Mouse (Mus musculus): ENCODE measurements around the gene Aig1. TPM values are rescaled to one million over a fixed set of nuclear protein-coding genes. Genes with fewer than 3 reads are reported as not detected.

Gene Aig1
- polyA plus RNA-seq, 1 experiment from 2014 or later: 11.5 TPM

DNA sequence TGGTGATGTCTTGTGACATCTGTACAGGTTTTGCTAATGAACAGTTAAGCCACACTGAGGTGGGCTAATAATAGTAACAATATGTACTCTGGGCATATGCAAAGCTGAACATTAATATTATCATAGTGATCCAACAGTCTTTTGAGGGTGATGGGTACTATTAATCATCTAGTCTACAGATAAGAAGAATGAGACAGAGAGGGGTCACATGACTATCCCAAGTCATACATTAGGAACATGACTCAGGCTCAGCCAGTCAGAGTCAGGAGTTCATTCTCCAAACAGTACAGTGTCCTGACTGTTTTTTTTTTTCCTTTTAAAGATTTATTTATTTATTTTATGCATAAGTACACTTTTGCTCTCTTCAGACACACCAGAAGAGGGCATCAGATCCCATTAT lies 184.3 kb downstream of the Aig1 start:
- Histone ChIP-seq H3K4me1 (ENCODE audit: control insufficient read depth, insufficient read depth, low read length) (no peaks in the 10 kb centered on the region), H3K36me3 (ENCODE audit: control insufficient read depth, insufficient read depth, low read length) (no peaks in the 10 kb centered on the region), H3K4me2 (ENCODE audit: low read depth, severe bottlenecking) (no peak overlapping the region), H3K4me3 (ENCODE audit: low read depth, low read length) (no peak overlapping the region), H3K9me3 (ENCODE audit: control insufficient read depth, low read length) (no peaks in the 10 kb centered on the region), H3K27ac (replicated peaks; ENCODE audit: low read depth, low read length) (no peak overlapping the region), H3K9ac (ENCODE audit: low read length) (no peak overlapping the region), H3K27me3 (ENCODE audit: control insufficient read depth, insufficient read depth, low read length) (no peaks in the 10 kb centered on the region)
- no peak for DNase-seq (ENCODE audit: low spot score)
- no peak for ATAC-seq (ENCODE audit: insufficient number of reproducible peaks, low FRiP score, low TSS enrichment, low read depth)

DNA sequence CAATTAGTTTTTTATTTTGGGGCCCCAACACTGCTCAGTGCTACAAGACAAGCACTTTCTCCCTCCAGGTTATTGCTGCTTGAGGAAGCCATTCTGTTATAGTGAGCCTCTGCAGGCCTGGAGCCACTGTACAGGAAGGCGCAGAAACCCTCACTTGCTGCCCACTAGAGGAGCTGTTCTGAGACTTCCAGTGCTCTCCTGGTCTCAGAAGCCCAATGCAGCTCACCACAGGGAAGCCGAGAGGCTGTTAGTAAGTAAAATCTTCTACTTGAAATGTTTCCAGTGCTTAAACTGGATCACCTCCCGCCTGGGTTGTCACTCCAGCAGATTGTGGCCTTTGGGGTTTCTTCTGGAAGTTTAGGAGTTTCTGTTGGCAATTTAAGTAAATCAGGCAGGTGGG lies 186.2 kb downstream of the Aig1 start:
- 54% methylated on average over 3 of the region's 3 CpGs for WGBS
- Histone ChIP-seq H3K27me3 (ENCODE audit: control insufficient read depth, insufficient read depth, low read length) (no peaks in the 10 kb centered on the region), H3K9ac (ENCODE audit: low read length) (no peak overlapping the region), H3K36me3 (ENCODE audit: control insufficient read depth, insufficient read depth, low read length) (no peaks in the 10 kb centered on the region), H3K4me3 (ENCODE audit: low read depth, low read length) (no peak overlapping the region), H3K9me3 (ENCODE audit: control insufficient read depth, low read length) (no peaks in the 10 kb centered on the region), H3K4me2 (ENCODE audit: low read depth, severe bottlenecking) (no peak overlapping the region), H3K27ac (replicated peaks; ENCODE audit: low read depth, low read length) (no peak overlapping the region), H3K4me1 (ENCODE audit: control insufficient read depth, insufficient read depth, low read length) (no peaks in the 10 kb centered on the region)
- ATAC-seq (ENCODE audit: insufficient number of reproducible peaks, low FRiP score, low TSS enrichment, low read depth) (no peak), DNase-seq (ENCODE audit: low spot score) (peak; percentile 36)

DNA sequence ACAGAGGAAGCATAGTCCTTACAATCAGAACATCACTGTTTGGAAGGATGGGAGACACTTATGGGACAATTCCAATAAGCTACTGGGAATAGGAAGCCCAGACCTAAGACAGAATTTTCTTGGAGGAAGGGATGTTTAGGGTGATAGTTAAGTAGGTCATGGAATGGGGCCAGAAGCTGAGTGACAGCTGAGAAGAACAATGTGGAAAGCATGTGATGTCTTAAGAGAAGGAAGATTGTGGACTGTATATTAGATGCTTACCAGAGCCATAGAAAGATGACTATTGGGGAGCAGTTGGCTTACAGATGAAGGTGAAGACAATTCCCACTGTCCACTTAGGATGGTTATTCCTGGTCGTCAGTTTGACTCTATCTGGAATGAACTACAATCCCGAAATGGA lies 191.3 kb downstream of the Aig1 start:
- Histone ChIP-seq H3K9ac (ENCODE audit: low read length) (no peak overlapping the region), H3K4me2 (ENCODE audit: low read depth, severe bottlenecking) (no peak overlapping the region), H3K27ac (replicated peaks; ENCODE audit: low read depth, low read length) (no peak overlapping the region), H3K4me1 (ENCODE audit: control insufficient read depth, insufficient read depth, low read length) (no peaks in the 10 kb centered on the region), H3K36me3 (ENCODE audit: control insufficient read depth, insufficient read depth, low read length) (no peaks in the 10 kb centered on the region), H3K9me3 (ENCODE audit: control insufficient read depth, low read length) (no peaks in the 10 kb centered on the region), H3K27me3 (ENCODE audit: control insufficient read depth, insufficient read depth, low read length) (no peaks in the 10 kb centered on the region), H3K4me3 (ENCODE audit: low read depth, low read length) (no peak overlapping the region)
- 83% methylated on average over 2 of the region's 2 CpGs for WGBS
- DNase-seq (ENCODE audit: low spot score) (no peak), ATAC-seq (ENCODE audit: insufficient number of reproducible peaks, low FRiP score, low TSS enrichment, low read depth) (no peak)

DNA sequence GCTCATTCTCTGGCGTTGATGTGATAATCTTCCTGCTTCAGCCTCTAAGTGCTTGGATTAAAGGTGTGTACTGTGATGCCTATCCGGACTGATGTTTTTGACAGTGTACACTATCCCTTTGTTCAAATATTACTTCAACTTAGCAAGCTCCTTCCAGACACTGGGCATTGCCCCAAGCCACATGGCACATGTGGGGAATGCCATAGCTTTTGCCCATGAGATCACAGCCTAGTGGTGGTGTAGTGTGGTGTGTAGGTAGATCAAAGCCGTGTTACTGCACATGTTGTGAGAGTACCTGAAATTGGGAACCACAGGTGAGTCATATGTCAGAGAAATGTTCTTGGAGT lies 193.8 kb downstream of the Aig1 start:
- H3K4me3 ChIP-seq (ENCODE audit: low read depth, low read length): no peak overlapping the region
- ATAC-seq (ENCODE audit: insufficient number of reproducible peaks, low FRiP score, low TSS enrichment, low read depth) (no peak), DNase-seq (ENCODE audit: low spot score) (no peak)
- no peak overlapping the region for H3K27ac ChIP-seq (replicated peaks; ENCODE audit: low read depth, low read length)
- H3K4me2 ChIP-seq (ENCODE audit: low read depth, severe bottlenecking): no peak overlapping the region
- no peaks in the 10 kb centered on the region for H3K36me3 ChIP-seq (ENCODE audit: control insufficient read depth, insufficient read depth, low read length)
- no peak overlapping the region for H3K9ac ChIP-seq (ENCODE audit: low read length)
- H3K4me1 ChIP-seq (ENCODE audit: control insufficient read depth, insufficient read depth, low read length): no peaks in the 10 kb centered on the region
- 93% methylated on average over 3 of the region's 3 CpGs for WGBS
- no peaks in the 10 kb centered on the region for H3K9me3 ChIP-seq (ENCODE audit: control insufficient read depth, low read length)
- H3K27me3 ChIP-seq (ENCODE audit: control insufficient read depth, insufficient read depth, low read length): no peaks in the 10 kb centered on the region

DNA sequence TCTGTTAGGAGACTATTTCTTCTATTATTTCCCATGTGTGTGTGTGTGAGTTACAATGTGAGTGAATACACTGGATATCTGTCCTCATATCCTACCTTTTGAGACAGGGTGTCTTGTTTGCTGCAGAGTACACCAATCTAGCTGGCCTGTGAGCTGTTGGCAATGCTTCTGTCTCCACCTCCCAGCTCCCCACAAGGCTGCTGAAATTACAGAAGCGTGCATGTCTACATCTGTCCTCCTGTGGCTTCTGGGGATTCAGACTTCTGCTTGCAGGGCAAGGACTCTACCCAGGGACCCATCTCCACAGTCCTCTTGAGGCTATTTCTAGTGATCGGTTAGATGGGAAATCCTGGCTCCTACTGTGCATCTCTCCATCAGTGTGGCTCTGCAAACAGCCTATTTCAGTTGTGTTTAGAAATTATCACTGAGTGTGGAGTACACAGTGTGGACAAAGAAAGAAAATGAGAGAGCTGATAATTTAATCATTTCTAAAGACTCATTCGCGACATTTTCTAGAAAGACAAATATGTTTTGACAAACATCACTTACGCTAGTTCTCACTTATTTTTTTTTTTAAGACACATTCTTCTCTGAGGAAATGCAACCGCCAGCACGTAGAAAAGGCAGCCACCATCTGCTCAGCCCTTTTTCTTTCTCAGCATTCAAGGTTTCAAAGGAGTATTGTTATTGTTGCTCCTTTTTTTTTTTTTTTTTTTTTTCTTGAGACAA lies 194.3 kb downstream of the Aig1 start:
- Histone ChIP-seq H3K27ac (replicated peaks; ENCODE audit: low read depth, low read length) (no peak overlapping the region), H3K4me1 (ENCODE audit: control insufficient read depth, insufficient read depth, low read length) (no peaks in the 10 kb centered on the region), H3K4me2 (ENCODE audit: low read depth, severe bottlenecking) (no peak overlapping the region), H3K9me3 (ENCODE audit: control insufficient read depth, low read length) (no peaks in the 10 kb centered on the region), H3K36me3 (ENCODE audit: control insufficient read depth, insufficient read depth, low read length) (no peaks in the 10 kb centered on the region), H3K27me3 (ENCODE audit: control insufficient read depth, insufficient read depth, low read length) (no peaks in the 10 kb centered on the region), H3K4me3 (ENCODE audit: low read depth, low read length) (no peak overlapping the region), H3K9ac (ENCODE audit: low read length) (no peak overlapping the region)
- WGBS: 92% methylated on average over 7 of the region's 7 CpGs
- no peak for DNase-seq (ENCODE audit: low spot score)
- no peak for ATAC-seq (ENCODE audit: insufficient number of reproducible peaks, low FRiP score, low TSS enrichment, low read depth)

DNA sequence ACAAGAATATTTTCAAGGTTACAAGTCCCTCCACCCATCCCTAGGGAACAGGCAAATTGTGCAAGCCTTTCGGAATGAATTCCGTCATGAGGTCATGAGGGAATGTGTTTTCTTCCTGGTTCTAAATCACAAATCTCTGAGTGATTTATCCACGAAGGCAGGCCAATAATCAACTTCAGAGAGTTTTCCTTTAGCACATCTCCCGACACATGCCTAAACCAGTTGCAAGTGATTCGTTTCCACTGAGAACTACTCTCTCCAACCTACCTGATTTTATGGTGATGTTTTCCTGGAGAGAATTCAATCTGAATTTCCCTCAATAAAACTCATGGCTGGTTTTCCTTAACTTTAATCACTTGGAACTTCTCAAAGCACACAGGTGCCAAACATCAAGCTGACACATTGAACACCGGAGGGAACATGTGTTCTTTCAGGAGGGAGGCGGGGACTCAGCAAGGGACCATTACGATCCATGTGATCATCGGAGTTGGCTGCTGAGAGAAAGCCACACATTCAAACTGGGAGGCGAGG lies 201.5 kb downstream of the Aig1 start:
- Histone ChIP-seq H3K4me1 (ENCODE audit: control insufficient read depth, insufficient read depth, low read length) (no peaks in the 10 kb centered on the region), H3K36me3 (ENCODE audit: control insufficient read depth, insufficient read depth, low read length) (no peaks in the 10 kb centered on the region), H3K4me2 (ENCODE audit: low read depth, severe bottlenecking) (no peak overlapping the region), H3K27me3 (ENCODE audit: control insufficient read depth, insufficient read depth, low read length) (no peaks in the 10 kb centered on the region), H3K4me3 (ENCODE audit: low read depth, low read length) (no peak overlapping the region), H3K9ac (ENCODE audit: low read length) (no peak overlapping the region), H3K9me3 (ENCODE audit: control insufficient read depth, low read length) (no peaks in the 10 kb centered on the region), H3K27ac (replicated peaks; ENCODE audit: low read depth, low read length) (no peak overlapping the region)
- 0 out of 2 replicates have a peak, but pooled peaks have one; percentile 39 for ATAC-seq (ENCODE audit: insufficient number of reproducible peaks, low FRiP score, low TSS enrichment, low read depth)
- peak; percentile 34 for DNase-seq (ENCODE audit: low spot score)
- 42% methylated on average over 10 of the region's 10 CpGs for WGBS

DNA sequence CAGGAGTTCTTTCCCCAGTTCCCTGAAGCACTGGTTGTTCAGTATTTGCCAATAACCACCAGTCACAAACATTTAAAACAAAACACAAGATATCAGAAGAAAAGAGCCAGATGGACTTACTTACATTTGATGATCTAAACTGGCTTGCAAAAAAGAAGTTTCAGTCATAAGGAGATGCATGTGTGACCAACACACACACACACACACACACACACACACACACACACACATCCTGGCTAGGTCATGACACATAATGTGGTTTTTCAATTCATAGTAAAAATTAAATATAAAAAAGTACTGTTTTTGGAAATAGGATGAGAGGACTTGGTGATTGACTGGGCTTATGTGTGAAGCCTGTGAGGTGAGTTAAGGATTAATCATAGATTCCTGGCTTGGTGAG lies 205.3 kb downstream of the Aig1 start:
- Histone ChIP-seq H3K4me3 (ENCODE audit: low read depth, low read length) (no peak overlapping the region), H3K4me2 (ENCODE audit: low read depth, severe bottlenecking) (no peak overlapping the region), H3K27me3 (ENCODE audit: control insufficient read depth, insufficient read depth, low read length) (no peaks in the 10 kb centered on the region), H3K9me3 (ENCODE audit: control insufficient read depth, low read length) (no peaks in the 10 kb centered on the region), H3K27ac (replicated peaks; ENCODE audit: low read depth, low read length) (no peak overlapping the region), H3K36me3 (ENCODE audit: control insufficient read depth, insufficient read depth, low read length) (no peaks in the 10 kb centered on the region), H3K4me1 (ENCODE audit: control insufficient read depth, insufficient read depth, low read length) (no peaks in the 10 kb centered on the region), H3K9ac (ENCODE audit: low read length) (no peak overlapping the region)
- no peak for ATAC-seq (ENCODE audit: insufficient number of reproducible peaks, low FRiP score, low TSS enrichment, low read depth)
- no peak for DNase-seq (ENCODE audit: low spot score)

DNA sequence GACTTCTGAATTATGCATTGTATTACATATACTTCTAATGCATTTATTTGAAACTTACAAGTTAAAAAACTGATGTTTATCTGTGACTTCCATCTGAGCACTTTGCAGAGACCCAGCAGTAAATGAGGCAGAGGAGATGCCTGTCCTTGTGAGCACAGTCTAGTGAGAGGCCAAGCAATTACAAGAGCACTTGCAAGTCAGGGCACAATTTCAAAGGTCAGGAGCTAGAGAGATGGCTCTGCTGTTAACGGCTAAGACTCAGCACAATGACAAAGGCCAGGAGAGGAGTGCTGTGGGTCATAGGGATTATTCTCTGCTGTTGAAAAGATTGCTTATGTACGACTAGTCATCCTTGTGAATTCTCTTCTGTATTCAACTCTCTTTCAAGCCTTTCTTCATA lies 209.0 kb downstream of the Aig1 start:
- no peaks in the 10 kb centered on the region for H3K27me3 ChIP-seq (ENCODE audit: control insufficient read depth, insufficient read depth, low read length)
- H3K4me1 ChIP-seq (ENCODE audit: control insufficient read depth, insufficient read depth, low read length): no peaks in the 10 kb centered on the region
- H3K4me3 ChIP-seq (ENCODE audit: low read depth, low read length): no peak overlapping the region
- WGBS: 46% methylated on average over 2 of the region's 2 CpGs
- H3K4me2 ChIP-seq (ENCODE audit: low read depth, severe bottlenecking): no peak overlapping the region
- no peaks in the 10 kb centered on the region for H3K36me3 ChIP-seq (ENCODE audit: control insufficient read depth, insufficient read depth, low read length)
- no peak overlapping the region for H3K9ac ChIP-seq (ENCODE audit: low read length)
- no peak for ATAC-seq (ENCODE audit: insufficient number of reproducible peaks, low FRiP score, low TSS enrichment, low read depth)
- no peak for DNase-seq (ENCODE audit: low spot score)
- no peaks in the 10 kb centered on the region for H3K9me3 ChIP-seq (ENCODE audit: control insufficient read depth, low read length)
- no peak overlapping the region for H3K27ac ChIP-seq (replicated peaks; ENCODE audit: low read depth, low read length)
